Mouse (Mus musculus) limb, embryonic 11.5 days (tissue): ENCODE data around the gene Fkbp2. TPM values are rescaled to one million over a fixed set of nuclear protein-coding genes. Genes with fewer than 3 reads are reported as not detected.
"Not testable (repeated sequence)": the region's sequence is repeated elsewhere in the genome, so short reads cannot be mapped to it uniquely, and the experiment has no call there.

Experiments
- ATAC-seq: fragments of 200-750 bp; cut with Nextera tagmentation; 2 replicates; pipeline ENCODE4 v1.8.0; 2017; ENCODE audit warnings: low read depth; ENCODE audit not compliant: insufficient number of reproducible peaks, low FRiP score, low TSS enrichment
- DNase-seq: peaks from one replicate; pipeline ENCODE4 v3.0.0-alpha.2; 2015; ENCODE audit warnings: low spot score
- H3K27ac ChIP-seq: fragments of 300-500 bp; sonication (generic); replicated peaks from 2 replicates; pipeline ENCODE4 v1.5.1; 2014; ENCODE audit warnings: low read depth, mild to moderate bottlenecking, low read length
- H3K27me3 ChIP-seq: fragments of 300-500 bp; sonication (generic); 2 replicates; pipeline ENCODE4 v1.6.1; 2014; ENCODE audit warnings: mild to moderate bottlenecking, low read length, mixed read lengths; ENCODE audit not compliant: control insufficient read depth, insufficient read depth
- H3K36me3 ChIP-seq: fragments of 300-500 bp; sonication (generic); 2 replicates; pipeline ENCODE4 v1.6.1; 2014; ENCODE audit warnings: mild to moderate bottlenecking, low read length, moderate library complexity, mixed read lengths; ENCODE audit not compliant: control insufficient read depth, insufficient read depth
- H3K4me1 ChIP-seq: fragments of 300-500 bp; sonication (generic); 2 replicates; pipeline ENCODE4 v1.6.1; 2014; ENCODE audit warnings: low read length, mixed read lengths; ENCODE audit not compliant: control insufficient read depth, insufficient read depth
- H3K4me2 ChIP-seq: fragments of 300-500 bp; sonication (generic); 2 replicates; pipeline ENCODE4 v1.6.1; 2014; ENCODE audit warnings: low read depth, mild to moderate bottlenecking, moderate library complexity; ENCODE audit not compliant: severe bottlenecking
- H3K4me3 ChIP-seq: fragments of 300-500 bp; sonication (generic); 2 replicates; pipeline ENCODE4 v1.5.1; 2014; ENCODE audit warnings: low read depth, low read length
- H3K9ac ChIP-seq: fragments of 300-500 bp; sonication (generic); 2 replicates; pipeline ENCODE4 v1.6.1; 2014; ENCODE audit warnings: mild to moderate bottlenecking, low read length
- H3K9me3 ChIP-seq: fragments of 300-500 bp; sonication (generic); 2 replicates; pipeline ENCODE4 v1.6.1; 2016; ENCODE audit warnings: low read length; ENCODE audit not compliant: control insufficient read depth
- WGBS: fragments of 180-500 bp; shearing (Covaris S2); extraction: QIAGEN DNeasy Blood & Tissue Kit; methylation state at CpG from one replicate; pipeline ENCODE4 v1.1.7; 2014; 5-methylcytosine and 5-hydroxymethylcytosine counted together
- polyA plus RNA-seq: library from polyadenylated mRNA; unstranded; fragments of >200 nt; fragmentation: Nextera tagmentation; extraction: Ambion mirVana; gene quantifications from 2 replicates; pipeline ENCODE4 v1.2.1, GENCODE M21; 2014

Gene Fkbp2
- polyA plus RNA-seq, 1 experiment from 2014 or later: 70.9 TPM

GRCm38 (mm10) chr19:6993011-6993770 is 12.9 kb upstream of the Fkbp2 start:
- 61% methylated on average over 14 of the region's 14 CpGs for WGBS
- no peaks in the 10 kb centered on the region for H3K27me3 ChIP-seq

GRCm38 (mm10) chr19:6992011-6992858 is 11.9 kb upstream of the Fkbp2 start, which contains the start of gene Dnajc4:
Gene Dnajc4 (minus strand): TSS chr19:6992572.
- peak within 1 kb of the TSS; percentile 70 for H3K9ac ChIP-seq
- no peaks in the 10 kb centered on the region for H3K27me3 ChIP-seq
- H3K27ac ChIP-seq: no peak within 1 kb of the TSS
- DNase-seq (peak; percentile 96), ATAC-seq (peak; percentile 86)
- H3K9me3 ChIP-seq: no peaks in the 10 kb centered on the region
- no peaks in the 10 kb centered on the region for H3K36me3 ChIP-seq
- peaks cover 25% of the 10 kb centered on the region for H3K4me1 ChIP-seq
- H3K4me3 ChIP-seq: peak within 1 kb of the TSS; percentile 45
- H3K4me2 ChIP-seq: peak within 1 kb of the TSS; percentile 95
- 3% methylated on average over 37 of the region's 37 CpGs for WGBS

More at GRCm38 (mm10) chr19:6993011-6993770, 12.9 kb upstream of the Fkbp2 start:
- H3K27ac ChIP-seq: no peak overlapping the region
- ATAC-seq (no peak), DNase-seq (no peak)
- H3K4me3 ChIP-seq: peak overlapping the region; percentile 45
- no peaks in the 10 kb centered on the region for H3K9me3 ChIP-seq
- H3K4me2 ChIP-seq: peak overlapping the region; percentile 95
- peaks cover 21% of the 10 kb centered on the region for H3K4me1 ChIP-seq
- peaks cover 2% of the 10 kb centered on the region; the same call in 1 of the 2 replicates for H3K36me3 ChIP-seq
- peak overlapping the region; percentile 54 for H3K9ac ChIP-seq

- H3K4me3 ChIP-seq: not testable (repeated sequence)
Measured at GRCm38 (mm10) chr19:6991166-6991565, 10.9 kb upstream of the Fkbp2 start.

GRCm38 (mm10) chr19:6990712-6991111 is 10.4 kb upstream of the Fkbp2 start:
- H3K4me1 ChIP-seq: peaks cover 26% of the 10 kb centered on the region
- no peaks in the 10 kb centered on the region for H3K27me3 ChIP-seq
- H3K27ac ChIP-seq: no peak overlapping the region
- H3K4me3 ChIP-seq: no peak overlapping the region
- H3K36me3 ChIP-seq: no peaks in the 10 kb centered on the region
- no peak for ATAC-seq
- no peak overlapping the region for H3K9ac ChIP-seq
- no peaks in the 10 kb centered on the region for H3K9me3 ChIP-seq
- DNase-seq: no peak
- H3K4me2 ChIP-seq: no peak overlapping the region
- 90% methylated on average over 6 of the region's 6 CpGs for WGBS

More at GRCm38 (mm10) chr19:6991166-6991565, 10.9 kb upstream of the Fkbp2 start:
- H3K36me3 ChIP-seq, H3K9ac ChIP-seq, H3K9me3 ChIP-seq, DNase-seq, H3K4me2 ChIP-seq, ATAC-seq, H3K27ac ChIP-seq, H3K27me3 ChIP-seq: not testable (repeated sequence)
- 96% methylated on average over 6 of the region's 6 CpGs for WGBS
- peaks cover 24% of the 10 kb centered on the region for H3K4me1 ChIP-seq

- 83% methylated on average over 8 of the region's 8 CpGs for WGBS
Measured at GRCm38 (mm10) chr19:6989251-6989650, 8.9 kb upstream of the Fkbp2 start.

GRCm38 (mm10) chr19:6987904-6988285 is 7.6 kb upstream of the Fkbp2 start:
- Histone ChIP-seq H3K9me3 (no peaks in the 10 kb centered on the region), H3K36me3 (peaks cover 5% of the 10 kb centered on the region), H3K4me1 (peaks cover 19% of the 10 kb centered on the region), H3K4me2 (peak overlapping the region; percentile 88), H3K4me3 (peak overlapping the region; percentile 74), H3K9ac (peak overlapping the region; percentile 91), H3K27ac (no peak overlapping the region; the same call in 1 of the 2 replicates), H3K27me3 (no peaks in the 10 kb centered on the region)
- no peak for ATAC-seq
- 6% methylated on average over 8 of the region's 8 CpGs for WGBS
- DNase-seq: no peak

More at GRCm38 (mm10) chr19:6989251-6989650, 8.9 kb upstream of the Fkbp2 start:
- Histone ChIP-seq H3K4me2 (no peak overlapping the region), H3K27ac (no peak overlapping the region), H3K36me3 (peaks cover 3% of the 10 kb centered on the region; the same call in 1 of the 2 replicates), H3K4me3 (no peak overlapping the region), H3K4me1 (peaks cover 19% of the 10 kb centered on the region), H3K9ac (no peak overlapping the region), H3K9me3 (no peaks in the 10 kb centered on the region), H3K27me3 (no peaks in the 10 kb centered on the region)
- no peak for DNase-seq
- no peak for ATAC-seq

GRCm38 (mm10) chr19:6987061-6987903 is 7.0 kb upstream of the Fkbp2 start, which contains the start of gene Vegfb:
Gene Vegfb (minus strand): TSS chr19:6987651.
- Histone ChIP-seq H3K36me3 (peaks cover 8% of the 10 kb centered on the region), H3K4me3 (peak within 1 kb of the TSS; percentile 74), H3K27me3 (no peaks in the 10 kb centered on the region), H3K4me1 (peaks cover 19% of the 10 kb centered on the region), H3K9ac (peak within 1 kb of the TSS; percentile 91), H3K27ac (peak within 1 kb of the TSS; percentile 79), H3K9me3 (no peaks in the 10 kb centered on the region), H3K4me2 (peak within 1 kb of the TSS; percentile 88)
- peak; percentile 74 for DNase-seq
- WGBS: under 1% methylated on average over 71 of the region's 85 CpGs
- ATAC-seq: peak; percentile 27; the same call in 1 of the 2 replicates
